Mouse (Mus musculus): ENCODE measurements at regions not wholly inside any gene's neighbourhood (a gene's known extent, or its start where the extent isn't known, plus 50 kb on each side); places are given as distances from the start of the nearest gene placed in this dataset.

DNA sequence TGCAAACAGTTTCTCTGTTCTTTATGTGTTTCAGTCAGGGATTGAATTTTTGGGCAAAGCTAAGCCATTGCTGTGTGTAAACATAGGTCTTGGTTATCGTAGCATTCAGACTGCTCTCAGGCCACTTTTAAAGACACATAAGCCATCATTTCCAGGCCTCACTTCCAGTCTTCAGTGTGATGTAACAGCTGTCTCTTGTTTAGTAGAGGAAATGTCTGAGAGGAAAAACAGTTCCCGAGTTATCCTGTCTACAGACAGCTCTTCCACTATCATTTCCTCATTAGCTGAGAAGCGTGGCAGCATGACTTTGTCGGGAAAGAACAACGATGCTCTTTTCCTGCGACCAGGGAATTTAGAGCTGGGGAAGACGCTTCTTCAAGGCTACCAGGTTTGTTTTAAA, 196.9 kb downstream of the Fam198b start:
- no peak for TF ChIP-seq POLR2A (IDR thresholded peaks at IDR 0.05; ENCODE audit: low read depth, low read length)
- no peak for TF ChIP-seq CHD2 (IDR thresholded peaks at IDR 0.05; ENCODE audit: low read length)
- TF ChIP-seq IRF4 (IDR thresholded peaks at IDR 0.05; ENCODE audit: low read depth, low read length), result no peak
- no peak for TF ChIP-seq ZMIZ1 (IDR thresholded peaks at IDR 0.05; ENCODE audit: low read depth, low read length)
- TF ChIP-seq GABPA (IDR thresholded peaks at IDR 0.05; ENCODE audit: insufficient replicate concordance, low read depth, low read length), result no peak
- no peak for TF ChIP-seq SIN3A (IDR thresholded peaks at IDR 0.05; ENCODE audit: low read length)
- no peak for TF ChIP-seq MAFK (IDR thresholded peaks at IDR 0.05; ENCODE audit: insufficient replicate concordance, low read length)
- TF ChIP-seq CTCF (conservative IDR thresholded peaks at IDR 0.05 in 1 of 2, IDR thresholded peaks at IDR 0.05 in 1 of 2; ENCODE audit: low read depth in 2 of 2, low read length in 2 of 2), result no peak
- TF ChIP-seq EP300 (IDR thresholded peaks at IDR 0.05; ENCODE audit: low read length), result no peak
- TF ChIP-seq TCF12 (IDR thresholded peaks at IDR 0.05; ENCODE audit: low read depth, low read length), result no peak
- TF ChIP-seq USF1 (IDR thresholded peaks at IDR 0.05; ENCODE audit: low read depth, low read length), result no peak
- TF ChIP-seq RCOR1 (conservative IDR thresholded peaks at IDR 0.05; ENCODE audit: low read depth, low read length), result no peak
- TF ChIP-seq ETS1 (conservative IDR thresholded peaks at IDR 0.05; ENCODE audit: low read depth, low read length), result no peak
